ENCODE assay signal across 8 mouse cellular contexts in the genomic region with DNA sequence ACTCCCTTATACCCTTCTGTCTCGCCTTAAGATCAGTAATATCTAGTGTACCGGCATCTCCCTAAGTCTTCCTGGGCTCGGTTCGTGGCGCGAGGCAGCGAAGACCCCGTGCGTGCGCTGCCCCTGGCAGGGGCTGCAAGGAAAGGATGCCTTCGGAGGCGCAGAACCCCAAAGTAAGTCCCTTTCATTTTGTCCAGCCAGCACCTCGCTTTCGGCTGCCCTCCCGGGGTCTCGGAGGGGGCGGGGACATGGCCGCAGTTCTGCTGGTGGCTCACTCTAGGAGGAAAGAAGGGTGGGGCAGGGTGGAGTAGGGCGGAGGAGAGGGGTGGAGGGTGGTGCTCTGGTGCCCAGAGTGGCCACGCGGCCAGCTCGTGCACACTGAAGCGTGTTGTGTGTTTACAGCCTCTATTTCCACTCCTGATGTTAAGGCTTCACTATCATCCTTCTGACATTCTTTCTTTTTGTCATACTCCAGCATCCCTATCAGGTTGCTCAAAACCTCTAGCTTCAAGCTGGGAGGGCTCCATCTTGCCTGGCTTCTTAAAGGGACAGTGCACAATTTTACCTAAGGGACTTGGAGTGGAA. TPM values are rescaled to one million over a fixed set of nuclear protein-coding genes. Genes with fewer than 3 reads are reported as not detected.
A peak's percentile ranks its signal among the peaks of the same experiment; 100 is the strongest.
DNase-seq lines count a peak whose midpoint lies in the region; ATAC-seq lines count a peak whose summit lies in the region.

No protein-coding gene starts in this region.

- H3K9ac ChIP-seq in limb, embryonic 13.5 days = peak overlapping the region; percentile 59
- peak overlapping the region; percentile 73 for H3K9ac ChIP-seq in midbrain, embryonic 16.5 days (ENCODE audit: low read depth, low read length)
- H3K9ac ChIP-seq in stomach, embryonic 16.5 days (ENCODE audit: low read length) = peak overlapping the region; percentile 54

- ATAC-seq in limb, embryonic 13.5 days (ENCODE audit: low FRiP score, low read depth) = peak; percentile 90
- ATAC-seq in midbrain, embryonic 16.5 days = peak; percentile 93
- ATAC-seq in stomach, embryonic 16.5 days (ENCODE audit: insufficient read depth, low FRiP score) = peak; percentile 60; the same call in 1 of the 2 replicates

- WGBS in limb, embryonic 13.5 days = 22% methylated on average over 21 of the region's 23 CpGs
- WGBS in midbrain, embryonic 16.5 days = 12% methylated on average over 22 of the region's 23 CpGs
- WGBS in stomach, embryonic 16.5 days = 16% methylated on average over 22 of the region's 23 CpGs

- H3K36me3 ChIP-seq in limb, embryonic 13.5 days = no peaks in the 10 kb centered on the region
- H3K36me3 ChIP-seq in midbrain, embryonic 16.5 days (ENCODE audit: control insufficient read depth, insufficient read depth, low read length) = no peaks in the 10 kb centered on the region
- no peaks in the 10 kb centered on the region for H3K36me3 ChIP-seq in stomach, embryonic 16.5 days (ENCODE audit: control insufficient read depth, insufficient read depth, low read length)

- peak; percentile 3 to 10 for DNase-seq in heart, adult 18-20 months
- DNase-seq in heart, postnatal 25 days (ENCODE audit: low spot score) = no peak
- DNase-seq in cerebellum, postnatal 14 days = peak; percentile 69 to 71
- DNase-seq in frontal cortex, postnatal 14 days (ENCODE audit: low spot score in 2 of 2) = peak; percentile 7
- peak; percentile 8 for DNase-seq in kidney, adult 18-20 months

- H3K4me1 ChIP-seq in limb, embryonic 13.5 days = no peaks in the 10 kb centered on the region
- peaks cover 5% of the 10 kb centered on the region for H3K4me1 ChIP-seq in midbrain, embryonic 16.5 days (ENCODE audit: control insufficient read depth, insufficient read depth, low read length)
- no peaks in the 10 kb centered on the region for H3K4me1 ChIP-seq in stomach, embryonic 16.5 days (ENCODE audit: control insufficient read depth, insufficient read depth, low read length)

- intact Hi-C loops in heart, postnatal 25 days (cut with DNase I) = no loop called here

- peak overlapping the region; percentile 61 for H3K4me2 ChIP-seq in limb, embryonic 13.5 days (replicated peaks)
- H3K4me2 ChIP-seq in midbrain, embryonic 16.5 days (ENCODE audit: low read length) = peak overlapping the region; percentile 62
- H3K4me2 ChIP-seq in stomach, embryonic 16.5 days (ENCODE audit: low read depth, low read length) = peak overlapping the region; percentile 67

- no peaks in the 10 kb centered on the region for H3K9me3 ChIP-seq in limb, embryonic 13.5 days
- H3K9me3 ChIP-seq in midbrain, embryonic 16.5 days (replicated peaks; ENCODE audit: control insufficient read depth, low read length, poor library complexity, severe bottlenecking) = no peaks in the 10 kb centered on the region
- no peaks in the 10 kb centered on the region for H3K9me3 ChIP-seq in stomach, embryonic 16.5 days (replicated peaks; ENCODE audit: control insufficient read depth, low read length)

- peak overlapping the region; percentile 56 for H3K4me3 ChIP-seq in limb, embryonic 13.5 days
- peak overlapping the region; percentile 61 for H3K4me3 ChIP-seq in midbrain, embryonic 16.5 days (ENCODE audit: low read depth, low read length)
- peak overlapping the region; percentile 54 for H3K4me3 ChIP-seq in stomach, embryonic 16.5 days (replicated peaks; ENCODE audit: low read length)

- peaks cover 15% of the 10 kb centered on the region for H3K27me3 ChIP-seq in limb, embryonic 13.5 days
- no peaks in the 10 kb centered on the region for H3K27me3 ChIP-seq in midbrain, embryonic 16.5 days (ENCODE audit: control insufficient read depth, insufficient read depth, low read depth, low read length)
- H3K27me3 ChIP-seq in stomach, embryonic 16.5 days (ENCODE audit: control insufficient read depth, insufficient read depth, low read length) = no peaks in the 10 kb centered on the region; the same call in 1 of the 2 replicates

- H3K27ac ChIP-seq in limb, embryonic 13.5 days = no peak overlapping the region
- H3K27ac ChIP-seq in midbrain, embryonic 16.5 days (ENCODE audit: low read length) = peak overlapping the region; percentile 88
- no peak overlapping the region for H3K27ac ChIP-seq in stomach, embryonic 16.5 days (ENCODE audit: low read length)

RNA-seq across cellular contexts. Expression of a gene that starts 0.7 kb away (rescaled TPM):
- under 1 TPM; 0.25 to 0.31 TPM for total RNA-seq in heart, adult 18-20 months (2021)
- under 1 TPM; 0.22 to 0.31 TPM for total RNA-seq in heart, postnatal 25 days (2021)
- 1.5 and 1.7 TPM in 2 replicates for polyA plus RNA-seq in limb, embryonic 13.5 days (2015; fragmentation: Nextera tagmentation; extraction: Ambion mirVana)
- 7.6 and 7.7 TPM in 2 replicates for polyA plus RNA-seq in midbrain, embryonic 16.5 days (2015; fragmentation: Nextera tagmentation; extraction: Ambion mirVana)
- 1.1 and 1.2 TPM in 2 replicates for polyA plus RNA-seq in stomach, embryonic 16.5 days (2015; fragmentation: Nextera tagmentation; extraction: Ambion mirVana)
